Mouse (Mus musculus): ENCODE measurements at regions not wholly inside any gene's neighbourhood (a gene's known extent, or its start where the extent isn't known, plus 50 kb on each side); places are given as distances from the start of the nearest gene placed in this dataset.

DNA sequence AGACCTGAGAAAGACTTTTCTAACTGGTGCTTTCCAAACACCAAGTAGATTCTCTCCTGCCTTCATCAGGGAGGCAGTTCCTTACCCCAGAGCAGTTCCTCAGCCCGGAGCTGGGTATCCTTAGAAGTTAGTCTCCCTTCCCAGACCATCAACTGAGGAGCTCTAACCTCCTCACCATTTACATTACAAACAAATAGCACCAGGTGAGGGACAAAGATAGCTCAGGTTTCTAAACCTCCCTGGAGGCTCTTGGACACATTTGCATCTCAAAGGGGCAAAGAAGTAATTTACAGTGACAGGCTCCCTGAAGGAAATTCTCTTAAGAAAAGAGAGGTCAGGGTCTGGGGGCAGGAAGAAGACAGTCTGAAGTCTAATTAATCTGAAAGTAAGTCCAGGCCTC is 486.5 kb upstream of the Tmem132c start:
- no peak for DNase-seq

- no peak for DNase-seq
Measured at GRCm38 (mm10) chr5:126765037-126765707, 476.4 kb upstream of the Tmem132c start.

GRCm38 (mm10) chr5:126769031-126769430 is 472.6 kb upstream of the Tmem132c start:
- DNase-seq: no peak

GRCm38 (mm10) chr5:126787706-126788610 is 453.6 kb upstream of the Tmem132c start:
- no peak for DNase-seq

DNA sequence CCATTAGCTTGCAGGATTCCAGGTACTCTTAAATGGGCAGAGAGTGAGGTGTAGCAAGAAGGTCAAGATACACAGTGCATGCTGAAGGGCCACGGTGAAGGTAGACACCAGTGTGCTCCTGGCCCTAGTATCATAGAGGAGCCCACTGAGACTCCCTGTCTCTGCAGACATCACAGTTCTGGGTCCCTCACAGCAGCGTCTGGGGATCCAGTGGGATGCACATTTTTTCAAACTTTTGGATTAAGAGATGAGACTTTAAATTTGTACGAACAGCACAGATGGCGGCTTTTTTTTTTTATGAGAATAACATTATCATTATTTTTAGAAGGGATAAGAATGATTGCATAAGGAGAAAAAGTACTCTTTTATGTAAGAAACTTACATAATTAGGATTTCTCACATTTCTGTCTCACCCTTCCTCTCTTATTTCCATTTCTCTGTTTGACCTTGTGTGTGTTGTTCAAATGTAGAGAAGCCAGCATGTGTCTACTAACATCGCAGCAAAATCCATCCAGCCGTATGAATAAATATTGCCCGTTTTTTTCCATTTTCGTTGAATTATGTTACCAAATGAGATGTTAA is 441.8 kb upstream of the Tmem132c start:
- DNase-seq: no peak

DNA sequence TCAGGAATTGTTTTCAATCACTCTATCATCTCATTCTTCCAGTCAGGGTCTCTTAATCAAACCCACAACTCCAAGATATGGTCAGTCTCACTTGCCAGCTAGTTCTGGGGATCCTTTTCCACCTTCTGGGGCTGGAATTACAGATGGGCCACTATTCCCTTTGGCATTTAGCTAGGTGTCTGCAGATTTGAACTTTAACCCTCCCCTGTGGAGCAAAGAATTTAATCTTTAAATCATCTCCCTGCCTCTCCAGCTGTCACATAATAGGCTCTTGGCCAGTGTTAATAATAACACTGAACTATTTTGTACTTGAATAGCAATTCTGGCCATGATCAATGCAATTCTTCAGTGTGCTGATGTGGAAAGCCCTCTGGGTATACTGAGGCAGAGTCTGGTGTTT is 435.0 kb upstream of the Tmem132c start:
- no peak for DNase-seq

- no peak for DNase-seq
Measured at GRCm38 (mm10) chr5:126816069-126816468, 425.5 kb upstream of the Tmem132c start.

DNA sequence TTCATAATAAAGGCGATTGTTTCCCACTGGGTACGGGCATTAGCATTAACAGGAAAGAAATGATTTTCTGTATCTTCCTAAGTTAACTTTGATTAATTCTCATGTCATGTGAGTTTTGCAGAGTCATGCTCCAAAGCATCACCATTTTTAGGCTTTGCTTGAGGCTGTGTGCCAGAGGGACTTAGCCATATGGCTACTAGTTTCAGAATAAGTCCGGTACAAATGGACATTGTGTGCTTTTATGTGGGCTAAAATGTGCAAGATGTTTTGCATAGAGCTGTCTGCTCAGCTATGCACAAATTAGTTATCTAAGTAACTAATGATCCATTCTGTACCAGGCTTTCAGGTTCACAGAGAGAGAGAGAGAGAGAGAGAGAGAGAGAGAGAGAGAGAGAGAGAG is 406.2 kb upstream of the Tmem132c start:
- DNase-seq: no peak

- no peak for DNase-seq
Measured at GRCm38 (mm10) chr5:126842606-126843005, 399.0 kb upstream of the Tmem132c start.

DNA sequence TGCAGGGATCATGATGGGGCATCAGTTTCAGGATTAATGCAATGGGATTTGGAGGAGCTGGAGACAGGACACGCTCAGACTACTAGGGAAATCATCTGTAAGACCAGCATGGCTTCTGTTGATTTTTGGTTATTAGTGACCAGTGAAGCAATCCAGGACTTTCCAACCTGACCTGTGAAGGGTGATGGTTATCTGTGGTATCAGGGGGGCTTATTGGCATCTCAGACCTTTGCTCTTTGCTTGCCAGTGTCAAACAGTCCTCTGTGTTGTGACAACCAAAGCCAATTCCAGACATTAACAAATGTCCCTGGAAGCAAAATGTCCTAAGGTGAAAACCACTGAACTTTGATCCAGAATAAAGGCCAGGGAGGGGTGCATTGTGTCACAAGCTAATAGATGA is 379.5 kb upstream of the Tmem132c start:
- no peak for DNase-seq

GRCm38 (mm10) chr5:126875842-126876241 is 365.8 kb upstream of the Tmem132c start:
- DNase-seq: no peak

DNA sequence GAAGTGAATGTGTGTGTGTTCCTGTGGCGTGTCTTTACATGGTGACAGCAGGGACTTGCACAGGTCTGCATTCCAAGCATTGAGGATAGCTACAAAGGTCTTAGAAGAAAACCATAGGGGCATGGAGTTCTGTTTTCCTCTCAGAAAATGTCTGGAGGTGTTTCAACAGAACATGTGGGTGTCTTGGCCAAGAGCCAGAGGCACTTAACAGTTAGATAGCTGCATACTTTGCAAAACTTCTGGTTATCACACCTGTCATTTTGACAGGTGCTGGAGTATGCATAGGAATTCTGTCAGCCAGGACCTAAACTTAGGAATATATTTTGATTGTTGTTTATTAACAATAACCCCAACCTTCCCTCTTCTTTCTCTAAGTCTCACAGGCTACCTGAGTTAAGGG is 350.9 kb upstream of the Tmem132c start:
- DNase-seq: no peak

GRCm38 (mm10) chr5:126893063-126893462 is 348.5 kb upstream of the Tmem132c start:
- DNase-seq: no peak

DNA sequence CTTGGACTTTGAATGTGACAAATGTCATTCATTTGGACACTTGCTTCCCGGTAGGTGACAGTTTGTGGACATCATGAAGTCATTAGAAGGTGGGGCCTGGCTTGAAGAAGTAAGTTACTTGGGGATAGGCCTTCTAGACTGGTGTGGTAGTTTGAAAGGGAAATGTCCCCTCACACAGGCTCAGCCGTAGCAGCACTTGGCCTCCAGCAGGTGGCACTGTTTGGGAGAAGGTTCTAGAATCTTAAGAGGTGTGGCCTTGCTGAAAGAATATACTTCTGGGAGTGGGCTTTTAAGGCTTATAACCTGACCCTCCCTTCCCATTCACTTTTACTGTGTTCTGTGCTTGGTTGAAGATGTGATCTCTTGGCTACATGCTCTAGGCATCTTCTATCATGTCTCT is 331.5 kb upstream of the Tmem132c start:
- no peak for DNase-seq

- DNase-seq: no peak
Measured at GRCm38 (mm10) chr5:126917300-126917699, 324.3 kb upstream of the Tmem132c start.

GRCm38 (mm10) chr5:126933466-126933865 is 308.1 kb upstream of the Tmem132c start:
- no peak for DNase-seq

GRCm38 (mm10) chr5:126944861-126945260 is 296.7 kb upstream of the Tmem132c start:
- DNase-seq: no peak

DNA sequence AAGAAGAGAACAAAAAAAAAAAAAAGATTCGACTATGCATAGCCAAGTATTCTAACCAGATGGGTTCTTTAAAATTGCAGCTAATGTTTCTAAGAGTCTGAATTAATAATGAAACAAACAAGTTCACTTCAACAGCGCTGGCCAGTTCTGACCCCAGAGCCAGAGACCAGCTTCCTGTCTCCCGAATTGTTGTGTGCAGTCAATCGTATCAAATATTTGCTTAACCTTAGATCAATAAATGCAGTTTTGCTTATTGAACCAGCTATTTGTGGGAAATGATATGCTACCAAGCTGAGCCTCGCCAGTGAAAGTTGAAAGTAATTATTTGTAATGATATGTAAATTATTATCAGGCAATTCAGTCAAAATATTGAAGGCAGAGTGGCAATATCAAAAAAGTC is 287.4 kb upstream of the Tmem132c start:
- no peak for DNase-seq

DNA sequence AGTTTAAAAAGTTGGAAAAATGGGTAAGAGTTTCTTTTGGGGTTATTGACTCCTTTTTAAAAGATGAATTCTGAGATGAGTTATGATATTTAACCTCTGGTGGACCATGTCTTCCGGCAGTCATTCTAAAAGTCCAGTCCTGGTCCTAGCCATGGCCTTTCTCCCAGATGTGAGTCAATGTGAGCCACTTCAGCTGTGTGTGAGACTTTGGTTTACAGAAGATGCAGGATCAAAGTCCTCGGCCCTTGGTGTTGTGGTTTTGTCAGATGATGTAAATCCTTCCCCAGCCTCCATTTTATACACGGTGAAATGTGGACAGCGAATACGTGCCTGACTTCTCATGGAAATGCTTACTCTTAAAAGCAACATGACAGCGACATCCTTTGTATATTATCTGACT is 287.0 kb upstream of the Tmem132c start:
- no peak for DNase-seq

- no peak for DNase-seq
Measured at GRCm38 (mm10) chr5:126964577-126964976, 277.0 kb upstream of the Tmem132c start.

- DNase-seq: no peak
Measured at GRCm38 (mm10) chr5:126967076-126967475, 274.5 kb upstream of the Tmem132c start.

GRCm38 (mm10) chr5:126969373-126969772 is 272.2 kb upstream of the Tmem132c start:
- no peak for DNase-seq

DNA sequence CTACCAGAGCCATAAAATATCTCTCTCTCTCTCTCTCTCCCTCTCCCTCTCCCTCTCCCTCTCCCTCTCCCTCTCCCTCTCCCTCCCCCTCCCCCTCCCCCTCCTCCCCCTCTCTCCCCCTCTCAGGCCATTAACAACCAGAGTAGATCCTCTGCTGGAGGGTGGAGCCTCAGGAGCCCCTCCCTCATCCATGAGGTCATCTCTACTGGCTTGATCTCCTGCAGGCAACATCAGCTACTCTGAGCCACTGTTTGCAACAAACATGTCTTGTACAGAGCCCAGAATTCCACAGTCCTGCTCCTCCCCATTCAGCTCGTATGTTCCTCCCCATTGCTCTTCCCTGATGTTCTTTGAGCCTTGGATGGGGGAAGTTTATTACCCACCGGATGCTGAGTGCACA is 270.3 kb upstream of the Tmem132c start:
- DNase-seq: no peak

- no peak for DNase-seq
Measured at GRCm38 (mm10) chr5:126971981-126972380, 269.6 kb upstream of the Tmem132c start.
